Mouse (Mus musculus): ENCODE measurements around the gene Slc16a10. TPM values are rescaled to one million over a fixed set of nuclear protein-coding genes. Genes with fewer than 3 reads are reported as not detected.

Gene Slc16a10
- polyA plus RNA-seq, 1 experiment from 2014 or later, result 17.9 TPM

GRCm38 (mm10) chr10:40041339-40041738 lies 100.7 kb downstream of the Slc16a10 start:
- ATAC-seq (ENCODE audit: insufficient number of reproducible peaks, insufficient read depth, low FRiP score, low read depth), result no peak
- H3K36me3 ChIP-seq (ENCODE audit: control insufficient read depth, insufficient read depth, low read length), result peaks cover 6% of the 10 kb centered on the region
- H3K27ac ChIP-seq (replicated peaks in 1 of 2; ENCODE audit: control insufficient read depth in 1 of 2, insufficient read depth in 1 of 2, low read depth in 2 of 2, low read length in 2 of 2), result no peak overlapping the region
- no peaks in the 10 kb centered on the region for H3K9me3 ChIP-seq (ENCODE audit: control insufficient read depth, low read length)
- no peak overlapping the region for H3K4me3 ChIP-seq (ENCODE audit: control insufficient read depth in 1 of 2, insufficient read depth in 1 of 2, low read depth in 1 of 2, low read length in 2 of 2)
- H3K27me3 ChIP-seq (ENCODE audit: control insufficient read depth, insufficient read depth, low read length), result no peaks in the 10 kb centered on the region
- 35% methylated on average over 4 of the region's 4 CpGs for WGBS
- H3K9ac ChIP-seq (ENCODE audit: low read length), result no peak overlapping the region
- no peak overlapping the region for H3K4me2 ChIP-seq (ENCODE audit: low read length)
- no peaks in the 10 kb centered on the region for H3K4me1 ChIP-seq (ENCODE audit: control insufficient read depth in 2 of 2, insufficient read depth in 2 of 2, low read length in 2 of 2)

GRCm38 (mm10) chr10:40036686-40037560 lies 105.1 kb downstream of the Slc16a10 start:
- WGBS, result 67% methylated on average over 24 of the region's 24 CpGs
- no peak for ATAC-seq (ENCODE audit: insufficient number of reproducible peaks, insufficient read depth, low FRiP score, low read depth)
- Histone ChIP-seq H3K27me3 (ENCODE audit: control insufficient read depth, insufficient read depth, low read length) (no peaks in the 10 kb centered on the region), H3K9ac (ENCODE audit: low read length) (no peak overlapping the region), H3K4me2 (ENCODE audit: low read length) (no peak overlapping the region), H3K4me1 (ENCODE audit: control insufficient read depth in 2 of 2, insufficient read depth in 2 of 2, low read length in 2 of 2) (no peaks in the 10 kb centered on the region), H3K4me3 (ENCODE audit: control insufficient read depth in 1 of 2, insufficient read depth in 1 of 2, low read depth in 1 of 2, low read length in 2 of 2) (no peak overlapping the region), H3K9me3 (ENCODE audit: control insufficient read depth, low read length) (no peaks in the 10 kb centered on the region), H3K36me3 (ENCODE audit: control insufficient read depth, insufficient read depth, low read length) (peaks cover 9% of the 10 kb centered on the region), H3K27ac (replicated peaks in 1 of 2; ENCODE audit: control insufficient read depth in 1 of 2, insufficient read depth in 1 of 2, low read depth in 2 of 2, low read length in 2 of 2) (no peak overlapping the region)

- no peaks in the 10 kb centered on the region for H3K4me1 ChIP-seq (ENCODE audit: control insufficient read depth in 2 of 2, insufficient read depth in 2 of 2, low read length in 2 of 2)
- no peaks in the 10 kb centered on the region for H3K9me3 ChIP-seq (ENCODE audit: control insufficient read depth, low read length)
- no peak overlapping the region for H3K4me2 ChIP-seq (ENCODE audit: low read length)
- no peak overlapping the region for H3K4me3 ChIP-seq (ENCODE audit: control insufficient read depth in 1 of 2, insufficient read depth in 1 of 2, low read depth in 1 of 2, low read length in 2 of 2)
- H3K36me3 ChIP-seq (ENCODE audit: control insufficient read depth, insufficient read depth, low read length), result peaks cover 9% of the 10 kb centered on the region
- 96% methylated on average over 6 of the region's 6 CpGs for WGBS
- ATAC-seq (ENCODE audit: insufficient number of reproducible peaks, insufficient read depth, low FRiP score, low read depth), result no peak
- H3K27me3 ChIP-seq (ENCODE audit: control insufficient read depth, insufficient read depth, low read length), result no peaks in the 10 kb centered on the region
- H3K27ac ChIP-seq (replicated peaks in 1 of 2; ENCODE audit: control insufficient read depth in 1 of 2, insufficient read depth in 1 of 2, low read depth in 2 of 2, low read length in 2 of 2), result no peak overlapping the region
- H3K9ac ChIP-seq (ENCODE audit: low read length), result no peak overlapping the region
Measured at GRCm38 (mm10) chr10:40034956-40035355, 107.1 kb downstream of the Slc16a10 start.

- no peaks in the 10 kb centered on the region for H3K4me1 ChIP-seq (ENCODE audit: control insufficient read depth in 2 of 2, insufficient read depth in 2 of 2, low read length in 2 of 2)
Measured at GRCm38 (mm10) chr10:40032897-40033296, 109.2 kb downstream of the Slc16a10 start.

GRCm38 (mm10) chr10:40030716-40031115 lies 111.3 kb downstream of the Slc16a10 start:
- no peaks in the 10 kb centered on the region for H3K4me1 ChIP-seq (ENCODE audit: control insufficient read depth in 2 of 2, insufficient read depth in 2 of 2, low read length in 2 of 2)
- H3K4me3 ChIP-seq (ENCODE audit: control insufficient read depth in 1 of 2, insufficient read depth in 1 of 2, low read depth in 1 of 2, low read length in 2 of 2), result no peak overlapping the region
- 90% methylated on average over 6 of the region's 6 CpGs for WGBS
- H3K27ac ChIP-seq (replicated peaks in 1 of 2; ENCODE audit: control insufficient read depth in 1 of 2, insufficient read depth in 1 of 2, low read depth in 2 of 2, low read length in 2 of 2), result no peak overlapping the region
- ATAC-seq (ENCODE audit: insufficient number of reproducible peaks, insufficient read depth, low FRiP score, low read depth), result no peak
- H3K27me3 ChIP-seq (ENCODE audit: control insufficient read depth, insufficient read depth, low read length), result no peaks in the 10 kb centered on the region
- H3K9ac ChIP-seq (ENCODE audit: low read length), result no peak overlapping the region
- H3K36me3 ChIP-seq (ENCODE audit: control insufficient read depth, insufficient read depth, low read length), result no peaks in the 10 kb centered on the region; the same call in 1 of the 2 replicates
- H3K9me3 ChIP-seq (ENCODE audit: control insufficient read depth, low read length), result no peaks in the 10 kb centered on the region
- H3K4me2 ChIP-seq (ENCODE audit: low read length), result no peak overlapping the region

More at GRCm38 (mm10) chr10:40032897-40033296, 109.2 kb downstream of the Slc16a10 start:
- no peak overlapping the region for H3K4me2 ChIP-seq (ENCODE audit: low read length)
- no peak overlapping the region for H3K4me3 ChIP-seq (ENCODE audit: control insufficient read depth in 1 of 2, insufficient read depth in 1 of 2, low read depth in 1 of 2, low read length in 2 of 2)
- ATAC-seq (ENCODE audit: insufficient number of reproducible peaks, insufficient read depth, low FRiP score, low read depth), result no peak
- peaks cover 9% of the 10 kb centered on the region for H3K36me3 ChIP-seq (ENCODE audit: control insufficient read depth, insufficient read depth, low read length)
- H3K27ac ChIP-seq (replicated peaks in 1 of 2; ENCODE audit: control insufficient read depth in 1 of 2, insufficient read depth in 1 of 2, low read depth in 2 of 2, low read length in 2 of 2), result no peak overlapping the region
- no peaks in the 10 kb centered on the region for H3K27me3 ChIP-seq (ENCODE audit: control insufficient read depth, insufficient read depth, low read length)
- no peaks in the 10 kb centered on the region for H3K9me3 ChIP-seq (ENCODE audit: control insufficient read depth, low read length)
- 86% methylated on average over 2 of the region's 2 CpGs for WGBS
- no peak overlapping the region for H3K9ac ChIP-seq (ENCODE audit: low read length)

- WGBS, result 75% methylated on average over 2 of the region's 2 CpGs
- H3K4me3 ChIP-seq (ENCODE audit: control insufficient read depth in 1 of 2, insufficient read depth in 1 of 2, low read depth in 1 of 2, low read length in 2 of 2), result no peak overlapping the region
- H3K27ac ChIP-seq (replicated peaks in 1 of 2; ENCODE audit: control insufficient read depth in 1 of 2, insufficient read depth in 1 of 2, low read depth in 2 of 2, low read length in 2 of 2), result no peak overlapping the region
- peaks cover 3 to 4% of the 10 kb centered on the region in 2 experiments; a peak in 3 of 4 replicates for H3K4me1 ChIP-seq (ENCODE audit: control insufficient read depth in 2 of 2, insufficient read depth in 2 of 2, low read length in 2 of 2)
- H3K36me3 ChIP-seq (ENCODE audit: control insufficient read depth, insufficient read depth, low read length), result no peaks in the 10 kb centered on the region
- no peak for ATAC-seq (ENCODE audit: insufficient number of reproducible peaks, insufficient read depth, low FRiP score, low read depth)
- no peak overlapping the region for H3K4me2 ChIP-seq (ENCODE audit: low read length)
- no peak overlapping the region for H3K9ac ChIP-seq (ENCODE audit: low read length)
- no peaks in the 10 kb centered on the region for H3K9me3 ChIP-seq (ENCODE audit: control insufficient read depth, low read length)
- no peaks in the 10 kb centered on the region for H3K27me3 ChIP-seq (ENCODE audit: control insufficient read depth, insufficient read depth, low read length)
Measured at GRCm38 (mm10) chr10:40029610-40030009, 112.4 kb downstream of the Slc16a10 start.

- no peaks in the 10 kb centered on the region for H3K9me3 ChIP-seq (ENCODE audit: control insufficient read depth, low read length)
- WGBS, result 70% methylated on average over 8 of the region's 8 CpGs
- H3K4me3 ChIP-seq (ENCODE audit: control insufficient read depth in 1 of 2, insufficient read depth in 1 of 2, low read depth in 1 of 2, low read length in 2 of 2), result no peak overlapping the region
- H3K27ac ChIP-seq (replicated peaks in 1 of 2; ENCODE audit: control insufficient read depth in 1 of 2, insufficient read depth in 1 of 2, low read depth in 2 of 2, low read length in 2 of 2), result no peak overlapping the region
- H3K4me2 ChIP-seq (ENCODE audit: low read length), result no peak overlapping the region
- H3K4me1 ChIP-seq (ENCODE audit: control insufficient read depth in 2 of 2, insufficient read depth in 2 of 2, low read length in 2 of 2), result peaks cover 3 to 11% of the 10 kb centered on the region in 2 experiments; a peak in 3 of 4 replicates
- H3K27me3 ChIP-seq (ENCODE audit: control insufficient read depth, insufficient read depth, low read length), result 0 out of 2 replicates have a peak, but pooled peaks cover 1% of the 10 kb centered on the region
- no peak overlapping the region for H3K9ac ChIP-seq (ENCODE audit: low read length)
- ATAC-seq (ENCODE audit: insufficient number of reproducible peaks, insufficient read depth, low FRiP score, low read depth), result no peak
- no peaks in the 10 kb centered on the region for H3K36me3 ChIP-seq (ENCODE audit: control insufficient read depth, insufficient read depth, low read length)
Measured at GRCm38 (mm10) chr10:40028091-40028490, 114.0 kb downstream of the Slc16a10 start.

Data from heart, embryonic 14.5 days (tissue).